Mouse (Mus musculus) embryonic facial prominence, embryonic 10.5 days (tissue): ENCODE results near the gene Tnik. TPM values are rescaled to one million over a fixed set of nuclear protein-coding genes. Genes with fewer than 3 reads are reported as not detected.

ENCODE experiments used
- DNase-seq: peaks from one replicate; pipeline ENCODE4 v3.0.0-alpha.2; 2017; ENCODE audit warnings: low spot score
- H3K27ac ChIP-seq: fragments of 300-500 bp; sonication (generic); replicated peaks from 2 replicates; pipeline ENCODE4 v1.5.1; 2016; ENCODE audit warnings: mild to moderate bottlenecking
- H3K27me3 ChIP-seq: fragments of 300-500 bp; sonication (generic); replicated peaks from 2 replicates; pipeline ENCODE4 v1.6.1; 2016; ENCODE audit warnings: low read depth, mild to moderate bottlenecking; ENCODE audit not compliant: poor library complexity, severe bottlenecking
- H3K36me3 ChIP-seq: fragments of 300-500 bp; sonication (generic); replicated peaks from 2 replicates; pipeline ENCODE4 v1.6.1; 2016; ENCODE audit warnings: mild to moderate bottlenecking, moderate library complexity
- H3K4me1 ChIP-seq: fragments of 300-500 bp; sonication (generic); 2 replicates; pipeline ENCODE4 v1.6.1; 2016
- H3K4me3 ChIP-seq: fragments of 300-500 bp; sonication (generic); 2 replicates; pipeline ENCODE4 v1.5.1; 2016; ENCODE audit warnings: mild to moderate bottlenecking, moderate library complexity
- H3K9me3 ChIP-seq: fragments of 300-500 bp; sonication (generic); 2 replicates; pipeline ENCODE4 v1.6.1; 2016; ENCODE audit warnings: mild to moderate bottlenecking
- WGBS: fragments of 180-500 bp; shearing (Covaris S2); methylation state at CpG from one replicate; pipeline ENCODE4 v1.1.7; 2016; 5-methylcytosine and 5-hydroxymethylcytosine counted together
- polyA plus RNA-seq: library from polyadenylated mRNA; unstranded; fragments of >200 nt; fragmentation: Nextera tagmentation; extraction: Ambion mirVana; gene quantifications from 2 replicates; pipeline ENCODE4 v1.2.1, GENCODE M21; 2016

Gene Tnik
- polyA plus RNA-seq, 1 experiment from 2014 or later = 12.8 TPM

DNA sequence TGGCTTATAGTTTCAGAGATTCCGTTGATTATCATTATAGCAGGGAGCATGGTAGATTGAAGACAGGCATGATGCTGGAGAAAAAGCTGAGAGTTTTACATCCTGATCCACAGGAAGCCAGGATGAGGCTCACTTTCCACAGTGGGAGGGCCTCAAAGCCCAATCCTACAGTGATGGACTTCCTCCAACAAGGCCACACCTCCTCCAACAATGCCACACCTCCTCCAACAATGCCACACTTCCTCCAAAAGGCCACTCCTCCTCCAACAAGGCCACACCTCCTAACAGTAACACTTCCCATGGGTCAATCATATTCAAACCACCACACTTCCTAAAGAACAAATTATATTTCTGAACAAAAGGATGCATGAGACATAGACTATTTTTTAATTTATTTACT is 135.8 kb downstream of the Tnik start:
- Histone ChIP-seq H3K4me1 (no peaks in the 10 kb centered on the region), H3K36me3 (no peaks in the 10 kb centered on the region), H3K27me3 (no peaks in the 10 kb centered on the region), H3K27ac (no peak overlapping the region), H3K9me3 (no peaks in the 10 kb centered on the region), H3K4me3 (no peak overlapping the region)
- 88% methylated on average over 1 of the region's 1 CpGs for WGBS
- DNase-seq = no peak

DNA sequence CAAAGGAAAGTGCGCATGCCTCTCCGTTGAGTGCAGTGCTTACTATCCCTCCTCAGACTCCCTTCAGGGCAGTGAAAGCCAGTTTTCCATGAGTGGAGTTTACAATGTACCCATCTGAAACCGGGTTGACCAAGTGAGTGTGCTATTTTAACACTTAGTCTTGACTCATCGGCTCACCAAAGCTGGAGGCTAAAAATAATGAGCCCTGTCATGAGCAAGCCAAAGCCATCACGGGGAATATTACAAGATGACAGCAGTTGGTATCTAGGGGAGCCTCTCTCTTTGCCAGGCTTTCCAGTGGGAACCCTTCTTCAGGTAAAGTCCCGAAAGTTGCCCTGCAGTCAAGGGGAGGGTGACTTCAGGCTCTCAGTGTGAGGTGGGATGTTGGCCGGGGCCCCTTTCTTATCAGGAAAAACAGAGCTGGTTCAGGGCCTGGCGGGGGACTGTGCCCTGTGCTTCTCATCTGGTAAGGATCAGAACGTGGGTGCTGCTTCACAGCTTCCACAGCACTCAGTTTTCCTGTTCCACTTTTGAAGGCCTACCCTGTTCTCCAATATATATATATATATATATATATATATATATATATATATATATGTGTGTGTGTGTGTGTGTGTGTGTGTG is 136.7 kb downstream of the Tnik start:
- no peaks in the 10 kb centered on the region for H3K9me3 ChIP-seq
- WGBS = 89% methylated on average over 9 of the region's 9 CpGs
- H3K27me3 ChIP-seq = no peaks in the 10 kb centered on the region
- DNase-seq = no peak
- no peak overlapping the region for H3K4me3 ChIP-seq
- no peaks in the 10 kb centered on the region for H3K4me1 ChIP-seq
- H3K36me3 ChIP-seq = no peaks in the 10 kb centered on the region
- no peak overlapping the region for H3K27ac ChIP-seq

DNA sequence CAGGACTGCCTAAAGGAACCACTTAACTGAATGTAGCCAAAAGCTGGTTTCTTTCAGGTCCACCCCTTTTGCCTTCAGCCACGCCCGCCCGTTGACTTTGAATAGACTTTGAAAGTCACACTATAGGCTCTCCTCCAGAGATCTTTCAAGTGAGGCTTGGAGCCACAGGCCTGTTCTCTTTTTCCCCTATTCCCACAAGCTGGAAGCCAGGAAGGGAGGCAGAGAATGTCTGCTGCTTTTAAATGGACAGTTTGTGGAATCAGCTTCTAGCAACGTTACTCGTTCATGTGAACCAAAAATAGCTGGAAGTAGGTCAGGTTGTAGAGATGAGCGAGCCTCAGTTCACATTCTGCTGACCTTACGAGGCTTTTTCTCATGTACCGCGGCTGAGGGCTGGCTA is 138.3 kb downstream of the Tnik start:
- no peaks in the 10 kb centered on the region for H3K36me3 ChIP-seq
- no peaks in the 10 kb centered on the region for H3K9me3 ChIP-seq
- H3K27me3 ChIP-seq = no peaks in the 10 kb centered on the region
- no peak overlapping the region for H3K27ac ChIP-seq
- no peak overlapping the region for H3K4me3 ChIP-seq
- DNase-seq = no peak
- WGBS = 81% methylated on average over 9 of the region's 9 CpGs
- no peaks in the 10 kb centered on the region for H3K4me1 ChIP-seq

DNA sequence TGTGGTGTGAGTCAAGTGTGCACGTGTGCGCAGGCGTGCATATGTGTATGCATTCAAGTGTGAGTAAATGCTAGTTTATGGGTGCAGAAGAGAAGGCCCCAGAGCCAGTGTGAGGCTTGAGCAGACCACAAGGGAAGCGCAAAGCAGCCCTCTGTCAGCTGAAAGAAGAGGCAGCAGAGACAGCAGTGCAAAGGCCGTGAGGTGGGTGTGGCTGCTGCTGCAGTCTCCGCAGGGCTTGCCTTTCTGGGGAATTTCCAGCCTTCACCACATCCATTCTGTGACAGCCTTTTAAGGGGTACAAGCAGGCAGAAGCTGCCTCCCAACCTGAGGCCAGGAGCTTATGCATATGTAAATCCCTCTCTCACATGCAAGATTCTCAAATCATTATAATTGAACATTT is 139.2 kb downstream of the Tnik start:
- no peak for DNase-seq
- H3K4me3 ChIP-seq = no peak overlapping the region
- 67% methylated on average over 6 of the region's 6 CpGs for WGBS

DNA sequence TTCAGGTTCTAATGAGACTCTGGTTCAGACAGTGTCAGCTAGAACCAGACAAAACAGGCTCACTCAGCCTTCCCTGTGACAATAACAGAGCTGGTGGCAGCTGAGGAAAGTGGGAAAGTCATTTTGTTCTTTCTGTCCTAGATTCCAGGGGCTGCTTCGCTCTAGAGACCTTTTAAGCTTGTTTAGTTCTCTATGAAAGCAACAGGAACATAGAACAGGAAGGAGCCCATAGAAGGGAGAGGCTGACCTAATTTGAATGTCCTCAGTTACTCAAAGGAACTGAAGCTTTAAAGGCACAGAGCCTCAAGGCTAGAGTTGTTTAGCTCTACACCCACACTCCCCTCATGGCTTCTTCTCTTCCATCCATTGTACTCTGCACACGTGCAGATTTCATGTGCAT is 142.4 kb downstream of the Tnik start:
- Histone ChIP-seq H3K9me3 (no peaks in the 10 kb centered on the region), H3K4me3 (no peak overlapping the region), H3K36me3 (no peaks in the 10 kb centered on the region), H3K27me3 (no peaks in the 10 kb centered on the region), H3K27ac (peak overlapping the region; percentile 19; the same call in 1 of the 2 replicates), H3K4me1 (peaks cover 15% of the 10 kb centered on the region)
- 82% methylated on average over 2 of the region's 2 CpGs for WGBS
- DNase-seq = no peak

More for the DNA sequence above, 139.2 kb downstream of the Tnik start:
- Histone ChIP-seq H3K9me3 (no peaks in the 10 kb centered on the region), H3K4me1 (no peaks in the 10 kb centered on the region), H3K36me3 (no peaks in the 10 kb centered on the region), H3K27ac (no peak overlapping the region), H3K27me3 (no peaks in the 10 kb centered on the region)

DNA sequence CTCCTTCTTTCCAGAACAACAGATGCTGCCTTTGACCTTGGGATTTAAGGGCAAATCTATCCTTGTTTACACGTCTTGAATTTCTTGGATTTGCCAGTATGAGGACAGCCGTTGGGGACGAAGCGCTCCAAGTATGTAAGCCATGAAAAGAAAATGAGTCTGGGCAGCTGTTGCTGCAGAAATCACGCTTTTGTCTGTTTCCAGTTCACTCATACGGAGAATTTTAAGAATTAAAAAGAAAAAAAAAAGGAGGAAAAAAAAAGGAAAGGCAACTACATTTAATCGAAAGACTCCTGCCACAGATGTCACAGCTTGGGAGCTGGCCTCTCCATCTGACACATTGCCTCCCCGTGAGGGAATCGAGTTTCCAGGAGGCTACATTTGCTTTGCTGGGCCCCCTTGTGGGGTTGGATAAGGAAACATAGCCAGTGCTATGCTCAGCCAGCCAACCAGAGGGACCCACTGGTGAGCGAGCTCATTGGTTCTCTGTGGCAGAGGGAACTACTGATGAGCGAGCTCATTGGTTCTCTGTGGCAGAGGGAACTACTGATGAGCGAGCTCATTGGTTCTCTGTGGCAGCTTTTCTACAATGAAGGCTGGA is 145.9 kb downstream of the Tnik start:
- Histone ChIP-seq H3K27me3 (no peaks in the 10 kb centered on the region), H3K9me3 (no peaks in the 10 kb centered on the region), H3K4me1 (peaks cover 15% of the 10 kb centered on the region), H3K4me3 (no peak overlapping the region), H3K27ac (peak overlapping the region; percentile 60), H3K36me3 (no peaks in the 10 kb centered on the region)
- DNase-seq = peak; percentile 72
- WGBS = 47% methylated on average over 12 of the region's 12 CpGs

DNA sequence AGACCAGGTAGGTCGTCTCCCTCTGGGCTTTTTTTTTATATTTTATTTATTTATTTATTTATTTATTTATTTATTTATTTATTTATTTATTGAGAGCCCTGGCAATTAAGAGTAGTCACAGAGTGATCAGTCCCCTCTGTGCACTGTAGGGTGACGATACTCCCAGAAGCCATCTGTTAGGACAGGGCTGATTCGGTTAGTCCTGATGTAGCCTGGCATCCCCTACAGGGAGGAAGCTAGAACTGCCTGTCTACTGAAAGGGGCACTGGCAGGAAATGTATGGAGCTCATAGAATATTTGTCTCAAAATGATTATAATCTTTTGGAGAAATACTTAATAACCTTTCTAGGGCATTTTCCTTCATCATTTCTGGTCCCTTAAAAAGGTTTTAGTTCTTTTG is 147.3 kb downstream of the Tnik start:
- no peak for DNase-seq
- Histone ChIP-seq H3K36me3 (no peaks in the 10 kb centered on the region), H3K27ac (no peak overlapping the region), H3K4me1 (peaks cover 18% of the 10 kb centered on the region), H3K4me3 (no peak overlapping the region), H3K27me3 (no peaks in the 10 kb centered on the region), H3K9me3 (no peaks in the 10 kb centered on the region)
- WGBS = 76% methylated on average over 3 of the region's 3 CpGs

DNA sequence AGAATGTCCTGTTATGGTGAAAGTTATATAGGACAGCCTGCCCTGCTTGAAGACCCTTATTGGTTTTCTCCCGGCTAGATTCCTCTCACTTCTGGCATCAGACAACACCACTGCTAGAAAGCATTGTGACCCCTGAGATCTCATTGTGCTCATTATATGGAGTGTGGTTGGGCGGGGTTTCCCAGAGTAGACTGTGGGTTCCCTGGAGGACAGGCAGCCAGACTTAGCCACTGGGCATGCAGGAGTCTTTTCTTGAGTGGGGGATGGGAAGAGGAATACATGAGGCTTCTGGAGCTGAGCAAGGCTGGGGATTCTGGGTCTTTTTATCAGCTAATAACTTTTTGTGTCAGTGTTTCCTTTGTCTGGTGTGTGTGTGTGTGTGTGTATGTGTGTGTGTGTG is 153.0 kb downstream of the Tnik start:
- Histone ChIP-seq H3K9me3 (no peaks in the 10 kb centered on the region), H3K4me1 (peaks cover 23% of the 10 kb centered on the region), H3K4me3 (no peak overlapping the region), H3K27me3 (no peaks in the 10 kb centered on the region), H3K27ac (peak overlapping the region; percentile 44; the same call in 1 of the 2 replicates), H3K36me3 (no peaks in the 10 kb centered on the region)
- peak; percentile 36 for DNase-seq
- 35% methylated on average over 2 of the region's 2 CpGs for whole genome bisulfite sequencing

DNA sequence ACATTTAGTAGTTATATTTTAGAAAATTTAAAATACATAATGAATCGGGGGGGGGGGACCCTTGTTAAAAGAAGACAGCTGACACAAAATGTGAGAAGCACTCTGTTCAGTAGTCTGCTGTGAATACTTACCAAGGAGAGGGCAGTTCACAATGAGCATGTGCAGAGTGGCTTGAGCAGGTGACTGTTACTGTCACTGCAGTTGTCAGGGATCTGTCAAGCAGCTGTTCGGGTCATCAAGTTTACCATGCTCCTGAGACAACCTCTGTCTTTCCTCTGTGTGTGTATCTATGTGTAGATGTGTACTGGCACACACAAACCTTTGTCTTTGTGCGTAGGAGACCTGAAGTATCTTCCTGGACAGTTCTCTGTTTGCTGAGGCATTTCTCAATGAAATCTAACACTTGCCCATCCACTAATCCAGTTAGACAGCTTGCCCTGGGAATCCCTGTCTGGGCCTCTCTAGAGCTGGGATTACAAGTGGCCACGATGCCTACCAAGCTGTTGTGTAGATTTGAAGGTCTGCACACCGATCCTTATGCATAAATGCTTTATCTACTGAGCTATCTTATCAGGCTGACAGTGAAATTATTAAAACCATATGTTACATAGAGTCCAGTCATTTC is 154.2 kb downstream of the Tnik start:
- Histone ChIP-seq H3K4me1 (peaks cover 23% of the 10 kb centered on the region), H3K36me3 (no peaks in the 10 kb centered on the region), H3K4me3 (no peak overlapping the region), H3K27me3 (no peaks in the 10 kb centered on the region), H3K9me3 (no peaks in the 10 kb centered on the region), H3K27ac (no peak overlapping the region)
- no peak for DNase-seq
- WGBS = 79% methylated on average over 5 of the region's 5 CpGs

DNA sequence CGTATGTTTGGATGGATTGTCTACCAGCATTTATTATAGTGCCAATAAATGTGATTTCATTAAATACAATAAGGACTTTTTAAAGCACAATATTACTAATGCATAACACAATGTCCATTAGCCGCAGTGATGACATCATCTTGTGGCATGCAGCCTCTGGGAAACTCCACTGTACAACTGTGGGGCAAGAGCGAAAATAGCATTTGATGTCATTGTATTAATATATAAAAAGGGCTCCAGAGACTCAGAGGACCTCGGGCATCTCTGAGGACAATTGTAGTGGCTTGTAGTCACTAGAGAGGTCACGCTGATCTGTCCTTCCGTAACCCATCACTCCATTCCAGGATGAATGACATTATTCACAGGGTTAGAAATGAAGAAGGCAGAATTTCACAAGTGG is 157.2 kb downstream of the Tnik start:
- Histone ChIP-seq H3K36me3 (no peaks in the 10 kb centered on the region), H3K4me1 (peaks cover 20% of the 10 kb centered on the region), H3K4me3 (no peak overlapping the region), H3K27ac (no peak overlapping the region), H3K9me3 (no peaks in the 10 kb centered on the region), H3K27me3 (no peaks in the 10 kb centered on the region)
- DNase-seq = no peak
- 85% methylated on average over 6 of the region's 6 CpGs for WGBS

DNA sequence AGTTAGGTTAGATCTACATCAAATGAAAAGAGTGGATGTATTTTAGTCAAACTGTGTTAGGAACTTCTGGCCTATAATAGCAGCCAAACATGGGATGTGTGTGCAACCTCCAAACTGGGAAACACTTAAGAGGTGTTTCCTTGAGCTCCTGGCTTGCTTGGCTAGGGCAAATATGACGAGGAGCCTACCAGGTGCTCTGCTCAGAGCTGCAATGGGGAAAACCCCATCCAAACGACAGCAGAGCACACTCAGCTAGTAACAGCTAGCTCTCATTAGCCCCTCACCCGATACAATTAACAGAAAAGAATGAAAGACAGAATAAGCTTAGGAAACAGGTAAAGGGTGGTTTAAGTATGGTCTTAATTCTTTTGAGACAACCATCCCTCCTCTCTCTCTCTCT is 157.7 kb downstream of the Tnik start:
- Histone ChIP-seq H3K9me3 (no peaks in the 10 kb centered on the region), H3K4me3 (no peak overlapping the region), H3K4me1 (peaks cover 15% of the 10 kb centered on the region), H3K36me3 (no peaks in the 10 kb centered on the region), H3K27me3 (no peaks in the 10 kb centered on the region), H3K27ac (no peak overlapping the region)
- no peak for DNase-seq
- 65% methylated on average over 3 of the region's 3 CpGs for WGBS

DNA sequence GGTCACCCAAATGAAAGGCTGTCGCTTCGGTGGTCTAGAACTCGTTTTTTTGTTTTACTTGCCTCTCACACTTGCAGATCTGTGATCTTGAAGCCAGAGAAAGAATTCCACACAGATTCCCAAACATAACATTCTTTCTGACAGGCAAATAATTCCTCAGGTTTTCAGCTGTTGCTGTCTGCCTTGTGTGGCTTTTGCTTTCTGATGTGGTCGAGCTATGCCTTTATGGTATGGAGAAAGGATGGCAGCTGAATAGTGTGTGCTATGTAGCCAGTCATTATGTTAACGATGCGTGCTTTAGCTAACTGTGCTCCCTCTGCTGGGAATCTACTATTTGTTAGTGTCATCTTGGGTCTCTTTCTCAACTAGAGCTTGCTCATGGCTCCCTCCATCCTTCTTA is 158.8 kb downstream of the Tnik start:
- no peak for DNase-seq
- H3K27ac ChIP-seq = no peak overlapping the region
- 79% methylated on average over 6 of the region's 6 CpGs for WGBS
- no peaks in the 10 kb centered on the region for H3K36me3 ChIP-seq
- H3K4me3 ChIP-seq = no peak overlapping the region
- no peaks in the 10 kb centered on the region for H3K9me3 ChIP-seq
- H3K27me3 ChIP-seq = no peaks in the 10 kb centered on the region
- H3K4me1 ChIP-seq = peaks cover 5% of the 10 kb centered on the region; the same call in 1 of the 2 replicates

DNA sequence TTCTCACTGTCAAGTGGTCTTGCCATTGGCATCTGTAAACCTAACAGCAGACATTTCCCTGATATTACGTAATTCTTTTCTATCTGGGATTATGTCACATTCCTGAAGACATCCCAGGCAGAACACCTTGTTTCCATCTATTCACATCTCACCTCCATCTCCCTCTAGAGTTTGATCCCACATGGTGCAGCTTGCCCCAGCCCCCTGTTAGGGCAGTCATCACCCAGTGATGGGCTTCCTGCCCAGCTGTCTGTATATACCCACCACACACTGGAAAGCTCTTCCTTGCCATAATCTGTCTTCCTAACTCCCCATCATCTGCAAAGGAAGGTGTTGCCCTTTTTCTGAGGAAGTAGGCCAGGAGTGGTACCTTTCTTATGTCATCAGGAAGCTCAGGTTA is 159.2 kb downstream of the Tnik start:
- DNase-seq = no peak
- Histone ChIP-seq H3K4me1 (peaks cover 2% of the 10 kb centered on the region; the same call in 1 of the 2 replicates), H3K4me3 (no peak overlapping the region), H3K36me3 (no peaks in the 10 kb centered on the region), H3K27ac (no peak overlapping the region), H3K27me3 (no peaks in the 10 kb centered on the region), H3K9me3 (no peaks in the 10 kb centered on the region)
- 96% methylated on average over 1 of the region's 1 CpGs for WGBS
